Mouse (Mus musculus): Measurements from ENCODE around the gene Sept9.

Gene Sept9

DNA sequence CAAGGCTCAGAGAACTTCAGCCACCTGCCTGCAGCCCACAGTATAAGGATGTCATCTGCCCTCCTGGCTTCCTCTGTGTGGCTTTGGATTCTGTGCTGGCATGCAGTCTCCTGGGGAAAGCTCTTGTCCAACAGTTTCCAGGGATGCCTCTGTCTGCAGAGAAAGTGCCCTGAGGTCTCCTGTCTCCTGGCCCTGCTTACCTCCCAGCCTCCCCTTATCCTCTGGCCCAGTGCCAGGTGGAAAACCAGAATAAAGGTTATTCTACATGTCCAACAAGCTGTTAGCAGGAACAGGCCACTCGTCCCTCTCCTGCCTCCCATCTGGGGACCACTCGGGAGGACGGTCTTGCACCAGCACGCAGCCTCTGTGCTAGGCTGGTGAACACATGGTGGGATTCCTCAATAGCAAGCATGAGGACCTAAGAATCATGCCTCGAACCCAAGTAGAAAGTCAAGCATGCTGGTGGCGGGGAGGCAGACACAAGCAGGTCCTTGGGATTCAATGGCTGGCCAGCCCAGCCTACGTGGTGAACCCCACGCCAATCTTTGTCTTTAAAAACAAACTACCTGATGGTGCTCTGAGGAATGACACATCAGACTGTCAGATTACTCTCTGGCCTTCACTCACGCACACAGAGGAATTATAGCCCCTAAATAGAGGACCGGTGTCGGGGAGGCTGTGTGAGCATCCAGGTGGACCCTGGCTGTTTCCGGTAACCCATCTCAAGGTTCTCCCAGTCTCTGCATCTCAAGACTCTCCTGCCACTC is 111.1 kb downstream of the Sept9 start:
- no peak for DNase-seq (ENCODE audit: extremely low spot score, low read depth, low spot score)

DNA sequence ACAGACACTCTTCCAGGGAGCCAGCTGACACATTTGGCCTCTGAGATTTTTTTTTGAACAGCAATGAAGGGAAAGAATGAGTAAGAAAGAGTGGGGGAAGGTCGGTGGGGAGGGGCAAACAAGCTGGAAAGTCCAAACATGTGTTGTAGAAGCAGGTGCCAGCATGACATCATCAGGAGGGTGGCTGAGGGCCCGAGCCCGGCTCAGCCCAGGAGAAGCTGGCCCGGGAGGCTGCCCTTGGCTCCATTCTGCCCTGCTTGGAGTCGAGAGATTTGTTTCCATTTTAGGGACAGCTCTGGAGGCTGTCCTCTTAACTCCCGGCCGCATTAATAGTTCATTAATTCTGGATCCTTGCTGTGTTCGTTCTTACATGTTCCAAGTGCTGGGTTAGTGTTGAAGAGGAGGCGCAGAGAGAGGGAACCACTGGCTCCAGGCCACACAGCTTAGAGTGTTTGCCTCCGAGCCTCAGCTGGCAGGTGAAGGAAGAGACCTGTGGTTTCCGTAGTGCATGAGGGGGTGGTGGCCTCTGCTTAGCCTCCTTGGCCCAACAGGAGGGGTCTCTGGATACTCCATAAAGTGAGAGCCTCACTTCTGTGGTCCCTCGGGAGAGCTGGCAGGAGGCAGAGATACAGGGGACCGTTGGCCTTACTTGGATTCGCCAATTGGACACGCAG is 111.8 kb downstream of the Sept9 start:
- DNase-seq (ENCODE audit: extremely low spot score, low read depth, low spot score), result no peak

DNA sequence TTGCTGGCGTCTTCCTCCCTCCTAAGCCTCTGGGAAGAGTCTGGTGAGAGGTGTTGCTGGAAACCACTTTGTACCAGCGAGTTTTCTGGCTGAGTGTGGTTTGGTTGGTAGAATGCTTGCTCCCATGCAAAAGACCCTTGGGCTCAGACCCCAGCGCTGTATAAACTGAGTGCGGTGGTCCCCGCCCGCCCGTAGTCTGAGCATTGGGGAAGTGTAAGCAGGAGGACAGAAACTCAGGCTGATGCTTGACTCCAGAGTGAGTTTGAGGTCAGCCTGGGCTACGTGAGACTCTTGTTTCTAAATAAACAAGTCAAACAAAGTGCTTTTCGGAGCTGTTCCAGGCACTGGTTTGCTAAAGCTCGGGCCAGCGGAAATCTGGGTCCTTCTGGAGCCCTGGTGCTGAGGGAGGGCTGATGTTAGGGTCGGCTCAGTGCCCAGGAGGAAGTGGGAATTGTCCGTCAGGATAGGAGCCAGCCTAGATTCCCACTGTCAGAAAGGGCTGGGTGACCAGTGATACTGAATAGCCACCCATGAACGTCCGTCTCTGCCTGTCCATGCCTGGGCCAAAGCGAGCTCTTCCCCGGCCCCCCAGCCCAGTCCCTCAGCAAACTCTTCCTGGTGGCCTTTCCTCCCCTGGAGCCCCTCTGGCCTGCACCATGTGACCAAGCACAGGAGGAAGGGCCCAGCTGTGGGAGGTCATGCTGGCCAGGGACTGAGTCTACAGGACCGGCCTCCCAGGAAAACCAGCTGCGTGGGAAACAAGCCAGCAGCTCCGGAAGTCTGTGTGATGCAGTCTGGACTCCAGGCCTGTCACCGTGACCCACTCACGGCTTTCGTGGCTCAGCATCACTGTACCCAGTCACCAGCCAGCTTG is 112.8 kb downstream of the Sept9 start:
- DNase-seq (ENCODE audit: extremely low spot score, low read depth, low spot score), result no peak

DNA sequence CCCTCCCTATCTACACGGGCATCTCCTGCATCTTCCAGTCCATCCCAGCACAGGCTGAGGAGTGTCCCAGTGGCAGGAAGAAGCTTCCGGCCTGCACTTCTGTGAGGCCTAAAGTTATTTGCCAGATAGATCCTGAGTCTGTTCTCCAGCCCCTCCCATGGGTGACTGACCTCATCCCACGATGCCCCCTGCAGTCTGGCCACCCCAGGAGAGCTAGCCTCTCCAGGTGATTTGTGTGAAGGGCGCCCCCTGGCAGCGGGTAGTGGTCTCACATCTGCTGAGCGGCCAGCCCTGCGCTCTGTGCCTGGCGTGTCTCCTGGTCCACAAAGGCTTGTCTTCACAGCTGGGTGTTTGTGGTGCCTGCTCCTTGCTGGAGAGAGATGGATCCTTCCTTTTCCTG is 113.5 kb downstream of the Sept9 start:
- no peak for DNase-seq (ENCODE audit: extremely low spot score, low read depth, low spot score)

DNA sequence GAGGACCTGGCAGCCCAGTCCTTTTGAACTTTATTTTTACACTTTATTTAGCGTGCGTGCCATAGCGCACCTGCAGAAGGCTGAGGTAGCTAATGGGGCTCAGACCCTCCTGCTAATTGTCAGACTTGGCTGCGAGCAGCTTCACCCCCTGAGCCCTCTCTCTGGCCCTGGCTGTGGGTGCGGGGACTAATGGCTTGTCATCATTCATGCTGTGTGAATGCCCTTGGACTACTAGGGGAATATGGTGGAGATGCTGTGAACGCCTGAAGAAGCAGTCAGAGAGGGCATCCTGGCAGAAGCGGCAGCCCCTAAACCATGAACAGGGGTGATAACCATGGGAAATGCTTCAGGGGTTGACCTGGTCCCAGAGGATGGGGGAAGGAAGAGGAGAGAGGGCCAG is 114.0 kb downstream of the Sept9 start:
- no peak for DNase-seq (ENCODE audit: extremely low spot score, low read depth, low spot score)

DNA sequence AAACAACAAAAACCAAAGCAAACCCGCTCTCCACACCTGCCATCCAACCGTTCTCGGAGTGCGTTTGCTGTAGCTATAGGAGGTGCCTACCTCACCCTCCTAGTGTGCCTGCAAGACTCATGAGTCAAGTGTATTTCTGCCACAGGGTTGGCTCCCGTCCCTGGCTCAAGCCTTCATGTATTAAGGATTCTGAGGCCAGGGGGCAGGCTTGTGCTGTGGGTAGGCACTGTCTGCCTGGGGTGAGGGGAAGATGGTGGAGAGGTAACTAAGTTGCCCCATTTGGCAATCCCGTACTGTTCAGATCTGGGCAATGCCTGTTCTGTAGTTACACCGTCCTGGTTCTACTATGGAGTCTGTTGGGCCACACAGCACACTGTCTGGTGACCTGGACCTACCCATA is 114.6 kb downstream of the Sept9 start:
- DNase-seq (ENCODE audit: extremely low spot score, low read depth, low spot score), result no peak

DNA sequence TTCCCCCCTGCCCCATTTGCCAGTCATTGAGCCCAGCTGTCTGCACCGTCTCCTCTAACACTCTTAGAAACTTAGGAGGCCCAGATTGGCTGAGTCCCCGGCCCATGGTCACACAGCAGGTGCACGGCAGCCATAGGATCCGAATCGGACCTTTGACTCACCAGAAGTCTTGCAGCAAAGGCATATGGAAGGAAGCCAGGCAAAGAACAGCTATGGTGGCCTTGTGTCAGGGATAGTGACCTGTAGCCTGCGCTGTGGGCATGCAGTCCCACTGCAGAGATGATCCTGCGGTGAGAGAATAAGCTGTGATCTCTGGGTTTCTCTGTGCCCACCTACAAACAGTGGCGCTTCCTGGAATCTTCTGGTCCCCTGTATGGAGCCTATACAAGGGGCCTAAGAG is 115.1 kb downstream of the Sept9 start:
- DNase-seq (ENCODE audit: extremely low spot score, low read depth, low spot score), result no peak

DNA sequence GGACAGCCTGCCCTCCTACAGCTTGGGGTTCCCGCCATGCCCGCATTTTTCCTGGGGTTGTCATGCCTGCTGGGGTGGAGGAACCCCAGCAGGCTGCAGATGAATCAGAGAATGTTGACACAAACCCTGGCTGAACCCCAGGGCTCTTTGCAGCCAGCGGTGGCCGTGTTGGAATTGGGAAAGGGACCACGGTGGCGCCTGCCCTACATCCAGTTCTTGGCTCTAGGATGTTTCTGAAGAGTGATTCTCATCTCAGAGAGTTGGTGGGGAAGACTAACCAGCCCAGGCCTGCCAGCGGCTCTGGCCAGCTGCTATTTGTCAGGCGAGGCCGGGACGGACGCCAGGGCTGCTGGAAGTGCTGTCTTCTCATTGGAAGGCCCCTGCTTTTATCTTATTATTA is 115.8 kb downstream of the Sept9 start:
- no peak for DNase-seq (ENCODE audit: extremely low spot score, low read depth, low spot score)

DNA sequence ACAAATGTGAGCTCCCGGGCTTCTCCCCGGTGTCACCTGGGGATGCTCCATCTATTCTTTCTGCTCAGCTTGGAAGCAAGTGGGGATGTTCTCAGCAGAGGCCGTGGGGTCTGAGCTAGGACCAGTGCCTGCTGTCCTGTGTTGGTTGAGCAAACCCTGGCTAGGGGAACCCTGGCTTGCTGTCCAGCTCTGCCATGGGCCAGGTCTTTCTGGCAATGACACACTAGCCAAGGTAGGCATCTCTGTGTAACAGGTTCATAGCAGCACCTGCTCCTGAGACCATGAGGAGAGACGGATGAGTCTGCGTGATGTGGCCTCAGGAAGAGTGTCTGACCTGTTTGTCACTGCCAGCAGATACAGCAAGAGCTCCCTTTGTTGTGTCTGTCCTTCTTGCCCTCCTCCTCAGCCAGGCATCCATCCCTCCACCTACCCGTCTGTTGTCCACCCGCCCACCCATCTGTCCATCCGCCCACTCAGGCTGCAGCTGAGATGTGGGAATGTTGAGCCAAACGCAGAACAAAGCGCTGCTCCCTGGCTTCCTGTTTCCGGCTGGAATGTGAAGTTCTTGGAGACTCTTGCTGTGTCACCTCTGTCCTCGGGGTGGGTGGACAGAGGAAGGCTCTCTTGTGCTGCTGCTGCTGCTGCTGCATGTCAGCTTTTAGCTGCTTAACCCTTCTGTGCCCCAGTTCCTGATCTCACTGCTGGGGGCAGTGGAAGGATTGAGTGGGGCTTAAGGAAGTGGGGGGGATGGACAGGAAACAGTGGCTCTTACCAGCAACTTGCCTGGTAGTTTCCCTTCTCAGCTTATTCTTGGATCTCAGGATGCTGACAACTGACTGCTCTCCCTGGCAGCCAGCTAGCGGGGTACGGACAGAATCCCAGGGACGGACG is 117.2 kb downstream of the Sept9 start:
- DNase-seq (ENCODE audit: extremely low spot score, low read depth, low spot score), result no peak

DNA sequence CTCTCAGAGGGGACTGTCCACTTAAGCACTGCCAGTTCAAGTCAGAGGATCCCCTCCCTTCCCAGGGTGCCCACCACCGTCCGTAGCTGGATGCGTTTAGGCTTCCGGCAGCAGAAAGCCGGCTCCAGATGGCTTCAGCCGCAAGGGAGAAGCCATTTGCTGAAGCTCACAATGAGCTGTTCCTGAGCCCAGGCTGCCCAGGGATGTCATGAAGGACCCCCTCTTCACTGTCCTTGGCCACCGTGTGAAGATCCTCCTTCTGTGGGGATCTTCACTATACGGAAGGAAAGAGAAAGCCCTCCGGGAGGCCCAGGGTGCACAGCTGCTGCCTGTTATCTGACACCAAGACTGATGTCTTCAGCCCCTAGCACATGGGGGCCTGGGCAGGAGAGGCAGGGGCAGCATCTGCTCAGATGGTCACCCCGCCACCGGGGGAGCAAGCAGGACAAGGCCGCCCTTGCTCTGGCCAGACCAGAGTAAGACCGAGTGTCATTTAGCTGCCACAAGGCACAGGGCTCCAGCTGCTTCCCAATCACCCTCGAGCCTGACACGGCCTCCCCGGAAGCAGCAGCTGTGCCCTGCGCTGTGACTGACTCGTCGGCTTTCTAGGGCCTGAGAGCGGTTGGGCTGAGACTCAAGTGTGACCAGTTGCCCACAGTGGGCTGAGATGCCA is 118.1 kb downstream of the Sept9 start:
- DNase-seq (ENCODE audit: extremely low spot score, low read depth, low spot score), result no peak

DNA sequence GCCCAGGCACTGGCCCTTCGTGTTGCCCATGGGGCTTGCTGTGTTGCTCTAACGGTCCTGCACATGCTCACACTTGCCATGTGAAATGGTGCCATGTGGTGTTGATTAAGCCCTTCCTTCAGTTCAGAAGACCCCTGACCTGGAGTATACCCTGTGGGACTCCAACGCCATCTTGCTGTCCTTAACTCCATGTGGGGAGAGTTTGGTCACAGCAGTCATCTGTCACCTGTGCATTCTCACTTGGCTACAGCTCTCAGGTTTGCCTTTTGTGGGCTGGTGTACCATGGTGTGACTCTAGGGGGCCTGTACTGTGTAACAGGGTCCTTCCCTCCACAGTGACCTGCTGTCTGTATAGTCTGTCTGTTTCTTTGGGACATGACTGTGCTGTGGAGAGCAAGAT is 118.7 kb downstream of the Sept9 start:
- DNase-seq (ENCODE audit: extremely low spot score, low read depth, low spot score), result peak; percentile 79

DNA sequence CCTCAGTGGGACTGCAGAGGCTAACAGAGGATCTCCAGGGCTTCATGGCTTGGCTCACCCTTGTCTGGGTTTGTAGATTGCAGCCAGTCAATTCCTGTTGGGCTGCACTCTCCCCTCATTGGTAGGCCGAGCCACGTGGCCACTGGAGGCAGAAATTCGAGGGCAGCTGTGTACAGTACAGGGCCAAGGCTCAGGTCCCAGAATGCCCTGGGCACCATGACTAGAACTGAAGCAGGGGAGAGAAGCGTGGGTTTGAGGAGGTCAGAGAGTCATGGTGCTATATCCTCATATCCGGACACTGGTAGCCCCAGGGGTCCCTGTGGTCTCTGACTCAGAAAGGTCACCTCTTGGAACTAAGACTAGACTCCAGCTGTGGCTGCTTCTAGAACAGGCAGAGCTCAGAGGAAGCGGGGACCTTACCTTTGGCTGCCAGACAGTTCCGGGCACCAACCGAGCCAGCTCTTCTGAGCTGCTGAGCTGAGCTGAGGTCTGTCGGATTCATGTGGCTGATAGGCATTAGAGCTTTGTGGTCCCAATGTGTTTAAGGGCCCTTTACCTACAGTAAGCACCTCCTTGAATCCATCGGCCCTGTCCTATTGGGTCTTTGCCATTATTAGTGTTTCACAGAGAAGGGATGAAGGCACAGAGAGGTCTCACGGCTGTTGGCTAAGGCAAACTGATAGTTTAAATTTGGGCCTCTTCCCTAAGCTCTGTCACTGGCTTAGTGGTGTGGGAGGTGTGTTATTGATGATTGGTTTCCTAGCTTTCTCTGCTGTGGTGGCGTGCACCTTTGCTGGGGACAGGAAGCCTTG is 119.5 kb downstream of the Sept9 start:
- no peak for DNase-seq (ENCODE audit: extremely low spot score, low read depth, low spot score)

DNA sequence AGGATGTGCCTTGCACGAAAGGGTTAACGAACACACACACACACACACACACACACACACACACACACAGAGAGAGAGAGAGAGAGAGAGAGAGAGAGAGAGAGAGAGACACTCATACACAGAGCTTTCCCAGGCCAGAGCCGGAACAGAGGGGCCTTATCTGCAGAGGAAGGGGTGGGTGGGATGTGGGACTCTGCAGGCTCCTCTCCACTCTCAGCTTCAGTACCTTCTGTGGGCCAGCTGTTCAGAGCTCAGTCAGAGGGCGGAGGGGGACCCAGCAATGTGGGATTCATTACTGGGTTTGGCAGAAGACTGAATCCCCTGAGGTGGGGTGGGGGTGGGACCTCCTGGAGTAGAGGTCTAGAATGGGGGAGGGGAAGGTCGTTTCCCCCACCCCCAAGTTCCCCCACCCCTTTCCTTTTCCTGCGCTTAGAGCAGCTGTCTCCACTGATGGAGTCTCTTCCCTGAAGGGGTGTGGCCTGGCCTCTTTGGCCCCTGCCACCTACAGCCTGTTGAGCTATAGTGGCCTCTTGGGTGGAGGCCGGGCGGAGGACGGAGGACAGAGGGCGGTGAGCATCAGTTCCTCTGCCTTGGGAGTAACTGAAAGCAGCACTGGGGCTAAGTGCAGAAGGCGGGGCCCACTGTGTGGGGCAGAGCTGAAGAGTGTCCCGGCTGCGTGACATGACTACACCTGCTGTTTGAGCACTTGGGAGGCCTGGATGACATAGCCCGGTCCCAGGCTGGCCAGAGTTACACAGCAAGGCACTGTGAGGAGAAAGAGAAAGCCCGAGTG is 120.3 kb downstream of the Sept9 start:
- no peak for DNase-seq (ENCODE audit: extremely low spot score, low read depth, low spot score)

DNA sequence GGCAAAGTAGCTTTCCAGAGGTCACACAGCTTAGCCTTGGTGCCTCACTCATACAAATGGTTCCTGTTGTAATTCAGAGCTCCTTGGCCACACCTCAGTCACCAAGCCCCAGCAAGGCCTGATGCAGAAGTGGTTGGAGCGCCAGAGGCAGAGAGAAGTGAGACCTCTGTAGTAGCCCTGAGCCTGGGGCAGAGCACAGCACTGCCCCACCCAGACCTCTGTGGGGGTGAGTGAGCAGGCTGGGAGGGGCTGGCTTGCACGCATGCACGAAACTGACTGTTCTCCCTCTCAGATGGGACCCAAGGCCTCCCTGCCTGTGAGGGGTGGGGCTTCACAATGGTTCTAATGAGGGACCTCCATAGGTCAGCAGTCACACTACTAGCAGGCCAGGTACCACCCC is 121.0 kb downstream of the Sept9 start:
- DNase-seq (ENCODE audit: extremely low spot score, low read depth, low spot score), result no peak

DNA sequence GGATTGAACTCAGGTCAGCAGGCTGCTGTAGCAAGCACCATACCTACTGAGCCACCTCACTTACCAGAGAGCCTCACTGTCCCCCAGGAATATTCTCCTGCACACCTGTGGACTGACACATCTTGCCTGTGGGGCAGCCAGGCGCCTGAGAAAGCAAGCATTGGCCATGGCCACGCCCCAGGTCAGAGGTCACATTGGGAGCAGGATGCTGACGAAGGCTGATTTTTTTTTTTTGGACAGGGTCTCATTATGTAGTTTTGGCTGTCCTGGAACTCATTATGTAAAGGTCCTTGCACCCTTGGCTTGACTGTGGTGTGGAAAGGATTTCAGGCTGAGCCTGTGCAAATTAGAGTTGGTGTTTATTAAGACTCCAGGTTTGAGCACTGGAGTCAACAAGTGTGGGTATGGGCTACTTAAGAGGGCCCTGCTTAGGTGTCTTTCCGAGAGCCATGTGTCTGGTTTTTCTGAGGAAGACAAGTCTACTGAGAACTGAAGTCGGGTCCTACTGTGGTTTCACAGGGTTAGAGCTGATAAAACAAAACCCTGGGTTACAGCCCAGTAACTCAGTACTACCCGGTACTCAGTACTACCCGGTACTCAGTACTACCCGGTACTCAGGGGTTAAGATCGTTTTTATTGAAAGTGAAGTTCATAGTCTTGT is 122.0 kb downstream of the Sept9 start:
- DNase-seq (ENCODE audit: extremely low spot score, low read depth, low spot score), result peak; percentile 41

DNA sequence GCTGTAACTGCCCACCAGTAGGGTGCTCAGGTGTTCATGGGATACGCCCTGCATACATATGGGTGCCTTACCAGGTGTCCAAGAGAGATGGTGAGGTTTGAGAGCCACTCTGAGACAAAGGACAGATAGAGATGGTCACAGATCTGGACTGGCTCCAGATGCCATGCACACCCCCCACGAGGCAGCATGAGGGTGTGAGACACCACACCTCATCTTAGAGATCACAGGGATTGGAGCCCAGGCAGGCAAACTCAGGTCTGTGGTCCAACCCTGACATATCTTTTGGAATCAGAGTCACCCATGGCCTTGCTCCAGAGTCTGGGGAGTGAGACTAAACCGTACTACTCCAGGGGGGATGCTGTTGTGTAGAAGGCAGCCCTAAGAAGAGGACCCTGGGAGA is 122.8 kb downstream of the Sept9 start:
- no peak for DNase-seq (ENCODE audit: extremely low spot score, low read depth, low spot score)

DNA sequence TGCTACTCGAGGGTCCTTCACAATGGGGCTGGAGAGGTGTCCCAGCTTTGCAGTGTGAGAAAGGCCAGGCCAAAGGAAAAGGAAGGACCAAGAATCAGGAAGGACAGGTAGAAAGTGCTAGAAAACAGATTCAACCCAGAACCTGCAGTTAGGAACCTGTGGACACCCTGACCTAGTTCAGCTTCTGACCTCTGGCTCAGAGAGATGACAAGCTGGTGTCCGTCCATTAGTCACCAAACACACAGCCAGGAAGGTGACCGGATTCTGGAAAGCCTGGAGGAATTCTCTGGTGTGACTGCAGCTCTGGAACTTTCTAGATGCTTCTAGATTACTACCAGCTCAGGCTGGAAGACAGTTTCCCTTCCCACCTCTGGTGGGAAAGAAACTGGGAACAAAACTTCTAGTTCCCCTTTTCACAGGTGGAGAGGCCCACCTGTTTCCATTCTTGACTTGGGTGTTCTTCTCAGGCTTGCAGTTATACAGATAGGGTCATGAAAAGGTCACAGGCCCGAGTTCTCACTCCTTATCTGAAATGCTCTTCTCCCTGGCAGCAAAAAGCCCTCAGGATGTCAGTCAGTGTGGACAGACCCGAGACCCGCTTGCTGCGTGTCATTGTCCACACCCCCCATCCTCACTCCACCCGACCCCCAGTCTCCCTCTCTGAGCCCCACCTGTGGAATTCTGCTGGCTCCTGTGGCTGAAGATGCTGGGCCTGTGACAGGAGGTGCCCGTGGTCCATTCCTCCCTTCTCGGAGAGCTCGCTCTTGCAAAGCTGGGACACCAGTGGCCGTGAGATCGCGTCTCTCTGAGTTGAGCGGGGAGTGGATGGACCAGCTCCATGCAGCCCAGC is 123.5 kb downstream of the Sept9 start:
- no peak for DNase-seq (ENCODE audit: extremely low spot score, low read depth, low spot score)

Data from hindlimb bud, embryonic 11.5 days (tissue).